Mouse (Mus musculus): ENCODE results near the gene Ak3.

DNA sequence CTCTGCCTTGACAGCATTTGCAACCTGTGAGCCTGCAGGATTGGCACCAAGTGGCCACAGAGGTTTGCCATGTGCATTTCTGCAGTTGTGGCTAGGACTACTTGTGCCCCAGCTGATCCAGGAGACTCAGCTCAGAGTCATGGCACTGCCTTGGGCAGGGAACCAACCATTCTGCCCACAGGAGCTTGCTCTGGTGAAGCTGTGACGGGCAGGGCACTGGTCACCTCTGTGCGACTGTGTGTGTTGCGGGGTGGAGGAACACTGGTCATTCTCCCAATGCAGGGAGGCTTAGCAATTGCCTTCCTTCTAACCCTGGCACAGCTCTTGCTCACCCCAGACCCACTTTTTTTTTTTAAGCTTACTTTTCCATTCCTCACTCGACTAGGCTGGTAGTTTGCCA lies 7.7 kb upstream of the Ak3 start:
- TF ChIP-seq CTCF (IDR thresholded peaks at IDR 0.05): no peak
- no peak for TF ChIP-seq EP300 (IDR thresholded peaks at IDR 0.05)

All from lung, postnatal 0 days (tissue).